ENCODE assay signal across 13 mouse cellular contexts in the genomic region with DNA sequence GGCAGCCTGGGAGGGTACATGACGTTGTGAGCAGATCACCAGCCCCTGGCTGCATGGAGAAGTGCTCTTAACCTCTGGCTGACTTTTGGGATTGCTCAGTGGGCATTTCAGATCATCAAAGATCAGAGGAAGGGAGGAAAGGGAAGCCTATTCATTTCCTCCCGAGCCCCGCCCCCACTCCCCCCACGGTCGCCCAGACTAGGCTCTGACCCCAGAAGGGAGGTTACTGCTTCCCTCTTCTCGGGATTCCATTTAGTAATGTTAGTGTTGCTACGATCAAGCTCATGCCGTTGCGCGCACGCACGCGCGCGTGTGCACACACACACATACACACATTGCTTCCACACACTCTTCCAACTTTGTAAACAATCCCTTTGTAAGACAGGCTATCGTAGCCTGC. TPM values are rescaled to one million over a fixed set of nuclear protein-coding genes. Genes with fewer than 3 reads are reported as not detected.
DNase-seq lines count a peak whose midpoint lies in the region; ATAC-seq and TF ChIP-seq lines count a peak whose summit lies in the region.
"Had no signal": no experiment of that assay in that cellular context is flagged by ENCODE, and none has a peak within 500 bp of the region (broad histone marks: within the 10 kb centered on the region; RNA-seq: fewer than 3 reads in every experiment).

No protein-coding gene starts in this region.

- ATAC-seq in lung, embryonic 15.5 days (ENCODE audit: borderline replicate concordance, extremely low read depth, low FRiP score, low TSS enrichment) = no peak
- peak; percentile 31; the same call in 1 of the 2 replicates for ATAC-seq in stomach, postnatal 0 days (ENCODE audit: low FRiP score, low TSS enrichment)
- ATAC-seq: Patski had no signal

- TF ChIP-seq POLR2A in testis, adult 2 months (IDR thresholded peaks at IDR 0.05; ENCODE audit: control insufficient read depth, low read depth, low read length) = no peak

- H3K9me3 ChIP-seq in lung, embryonic 15.5 days = no peaks in the 10 kb centered on the region
- H3K9me3 ChIP-seq in stomach, postnatal 0 days (ENCODE audit: control insufficient read depth, low read length) = no peaks in the 10 kb centered on the region
- H3K9me3 ChIP-seq: neural tube, embryonic 12.5 days had no signal

- H3K9ac ChIP-seq in lung, embryonic 15.5 days = no peak overlapping the region
- no peak overlapping the region for H3K9ac ChIP-seq in stomach, postnatal 0 days (ENCODE audit: low read length)
- H3K9ac ChIP-seq: neural tube, embryonic 12.5 days had no signal

- peaks cover 14% of the 10 kb centered on the region for H3K4me1 ChIP-seq in testis, adult 2 months (ENCODE audit: control insufficient read depth, insufficient read depth, low read length)
- peaks cover 40% of the 10 kb centered on the region for H3K4me1 ChIP-seq in lung, embryonic 15.5 days
- peaks cover 5% of the 10 kb centered on the region; the same call in 1 of the 2 replicates for H3K4me1 ChIP-seq in stomach, postnatal 0 days (replicated peaks; ENCODE audit: control insufficient read depth, insufficient read depth)

- H3K27me3 ChIP-seq in testis, adult 2 months (ENCODE audit: control insufficient read depth, insufficient read depth, low read length) = no peaks in the 10 kb centered on the region
- H3K27me3 ChIP-seq in lung, embryonic 15.5 days = no peaks in the 10 kb centered on the region
- no peaks in the 10 kb centered on the region for H3K27me3 ChIP-seq in stomach, postnatal 0 days (ENCODE audit: control insufficient read depth, insufficient read depth, low read length)
- H3K27me3 ChIP-seq: neural tube, embryonic 12.5 days; Patski had no signal

- no peak for TF ChIP-seq EP300 in stomach, postnatal 0 days (optimal IDR thresholded peaks at IDR 0.05)

- H3K4me3 ChIP-seq in testis, adult 2 months (ENCODE audit: control insufficient read depth, low read depth, low read length) = no peak overlapping the region
- no peak overlapping the region for H3K4me3 ChIP-seq in lung, embryonic 15.5 days
- no peak overlapping the region for H3K4me3 ChIP-seq in stomach, postnatal 0 days (ENCODE audit: low read depth, low read length)
- H3K4me3 ChIP-seq: neural tube, embryonic 12.5 days had no signal

- DNase-seq in heart, adult 11 months = peak; percentile 96
- no peak for DNase-seq in heart, postnatal 4 days
- no peak for DNase-seq in testis, postnatal 14 days (ENCODE audit: low spot score)
- DNase-seq in stomach, postnatal 0 days (ENCODE audit: low spot score) = peak; percentile 26
- no peak for DNase-seq in gastrocnemius, postnatal 10 days
- no peak for DNase-seq in gastrocnemius, adult 18-20 months (ENCODE audit: low spot score)
- DNase-seq: cerebellum, adult 2 months; right cerebral cortex, postnatal 4 days; thymus, postnatal 25 days had no signal

- WGBS in lung, embryonic 15.5 days = 39% methylated on average over 16 of the region's 16 CpGs
- WGBS in stomach, postnatal 0 days = 21% methylated on average over 16 of the region's 16 CpGs

- peak overlapping the region; percentile 16; the same call in 1 of the 2 replicates for H3K27ac ChIP-seq in testis, adult 2 months (ENCODE audit: control insufficient read depth, insufficient read depth, low read depth, low read length)
- peak overlapping the region; percentile 21; the same call in 1 of the 2 replicates for H3K27ac ChIP-seq in lung, embryonic 15.5 days
- H3K27ac ChIP-seq in stomach, postnatal 0 days (replicated peaks) = no peak overlapping the region
- H3K27ac ChIP-seq: neural tube, embryonic 12.5 days had no signal

- peak overlapping the region; percentile 23 for H3K4me2 ChIP-seq in lung, embryonic 15.5 days
- H3K4me2 ChIP-seq in stomach, postnatal 0 days (replicated peaks; ENCODE audit: low read depth) = peak overlapping the region; percentile 26; the same call in 1 of the 2 replicates
- H3K4me2 ChIP-seq: neural tube, embryonic 12.5 days had no signal

- no peak for TF ChIP-seq CTCF in testis, adult 2 months (IDR thresholded peaks at IDR 0.05; ENCODE audit: control insufficient read depth, insufficient read depth, insufficient replicate concordance, low read depth, low read length)
- TF ChIP-seq CTCF in stomach, postnatal 0 days (IDR thresholded peaks at IDR 0.05; ENCODE audit: low read depth) = no peak

- H3K36me3 ChIP-seq in testis, adult 2 months (ENCODE audit: control insufficient read depth, insufficient read depth, low read length) = no peaks in the 10 kb centered on the region
- no peaks in the 10 kb centered on the region for H3K36me3 ChIP-seq in lung, embryonic 15.5 days
- no peaks in the 10 kb centered on the region for H3K36me3 ChIP-seq in stomach, postnatal 0 days (ENCODE audit: control insufficient read depth, insufficient read depth, low read length)
- H3K36me3 ChIP-seq: neural tube, embryonic 12.5 days had no signal

RNA-seq across cellular contexts. Expression of a gene that starts 42.0 kb away (rescaled TPM):
- 10 to 100 TPM; 31.4 to 34.2 TPM for total RNA-seq in heart, postnatal 4 days (2021)
- polyA plus RNA-seq in testis, adult 2 months (2012; rRNA removed) = 24.4 and 31.2 TPM in 2 replicates
- 110 and 116 TPM in 2 replicates for polyA plus RNA-seq in lung, embryonic 15.5 days (2015; fragmentation: Nextera tagmentation; extraction: Ambion mirVana)
- polyA plus RNA-seq in stomach, postnatal 0 days (2015; fragmentation: Nextera tagmentation; extraction: Ambion mirVana) = 110 and 119 TPM in 2 replicates
- 10 to 100 TPM; 24.8 to 38.1 TPM for total RNA-seq in gastrocnemius, postnatal 10 days (2021)
- total RNA-seq in gastrocnemius, adult 18-20 months (2021) = 10 to 100 TPM; 19.0 to 63.6 TPM

Comparison
In these comparisons a context has a peak if more than half of its experiments do, and no peak if none do; other contexts are left out.
1. DNase-seq: peak in heart, adult 11 months (single experiment) and stomach, postnatal 0 days (single experiment); none in heart, postnatal 4 days (single experiment), testis, postnatal 14 days (single experiment), gastrocnemius, postnatal 10 days (single experiment) and gastrocnemius, adult 18-20 months (single experiment).